Mouse (Mus musculus): ENCODE data around the gene Trim13. TPM values are rescaled to one million over a fixed set of nuclear protein-coding genes. Genes with fewer than 3 reads are reported as not detected.
"Not testable (repeated sequence)": the region's sequence is repeated elsewhere in the genome, so short reads cannot be mapped to it uniquely, and the experiment has no call there.

The Trim13 gene
- 39.8 and 41.7 TPM in 2 replicates for polyA plus RNA-seq (2015; fragmentation: Nextera tagmentation; extraction: Ambion mirVana)

DNA sequence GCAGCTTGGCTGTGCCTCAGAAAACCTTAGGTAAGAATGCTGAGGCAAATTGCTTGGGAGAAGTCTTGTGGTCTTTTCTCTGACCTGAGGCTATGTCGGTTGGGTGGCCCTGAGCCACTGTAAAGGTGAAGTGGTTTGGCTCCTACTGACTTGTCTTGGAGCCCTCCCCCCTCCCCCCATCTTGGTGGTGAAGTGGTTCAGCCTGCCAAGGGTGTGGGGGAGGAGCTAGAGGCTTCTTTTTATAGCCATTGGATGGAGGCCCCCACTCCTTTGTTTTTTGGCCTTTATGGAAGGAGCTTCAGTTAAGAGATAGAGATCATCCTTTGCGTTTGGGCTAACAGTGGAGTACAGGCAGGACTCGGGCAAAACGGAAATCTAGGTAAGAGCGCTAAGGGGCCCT lies at the start of gene Trim13:
TSS of gene Trim13 (plus strand) at position 280 of the 400 bp plus-strand sequence.
- no peak for ATAC-seq (ENCODE audit: low FRiP score, low read depth)
- Histone ChIP-seq H3K4me1 (replicated peaks) (peaks cover 23% of the 10 kb centered on the region), H3K4me3 (peak within 1 kb of the TSS; percentile 96), H3K36me3 (no peaks in the 10 kb centered on the region), H3K27ac (replicated peaks) (no peak within 1 kb of the TSS), H3K27me3 (no peaks in the 10 kb centered on the region), H3K4me2 (peak within 1 kb of the TSS; percentile 56), H3K9me3 (no peaks in the 10 kb centered on the region), H3K9ac (peak within 1 kb of the TSS; percentile 93; the same call in 1 of the 2 replicates)
- WGBS, result 49% methylated on average over 5 of the region's 5 CpGs

- no peak for ATAC-seq (ENCODE audit: low FRiP score, low read depth)
- Histone ChIP-seq H3K36me3 (peaks cover 11% of the 10 kb centered on the region), H3K27ac (replicated peaks) (no peak overlapping the region), H3K4me1 (replicated peaks) (no peaks in the 10 kb centered on the region), H3K9me3 (no peaks in the 10 kb centered on the region), H3K4me2 (no peak overlapping the region), H3K4me3 (no peak overlapping the region), H3K9ac (no peak overlapping the region), H3K27me3 (no peaks in the 10 kb centered on the region)
- 83% methylated on average over 1 of the region's 1 CpGs for WGBS
Observed at GRCm38 (mm10) chr14:61548614-61549013, 49.4 kb upstream of the Trim13 start.

- Histone ChIP-seq H3K27me3 (no peaks in the 10 kb centered on the region), H3K9ac (peak overlapping the region; percentile 66), H3K4me1 (replicated peaks) (peaks cover 13% of the 10 kb centered on the region), H3K4me3 (peak overlapping the region; percentile 81), H3K36me3 (no peaks in the 10 kb centered on the region), H3K9me3 (no peaks in the 10 kb centered on the region), H3K4me2 (peak overlapping the region; percentile 80), H3K27ac (replicated peaks) (peak overlapping the region; percentile 87)
- no peak for ATAC-seq (ENCODE audit: low FRiP score, low read depth)
- 6% methylated on average over 6 of the region's 6 CpGs for WGBS
Observed at GRCm38 (mm10) chr14:61555931-61556288, 42.1 kb upstream of the Trim13 start.

DNA sequence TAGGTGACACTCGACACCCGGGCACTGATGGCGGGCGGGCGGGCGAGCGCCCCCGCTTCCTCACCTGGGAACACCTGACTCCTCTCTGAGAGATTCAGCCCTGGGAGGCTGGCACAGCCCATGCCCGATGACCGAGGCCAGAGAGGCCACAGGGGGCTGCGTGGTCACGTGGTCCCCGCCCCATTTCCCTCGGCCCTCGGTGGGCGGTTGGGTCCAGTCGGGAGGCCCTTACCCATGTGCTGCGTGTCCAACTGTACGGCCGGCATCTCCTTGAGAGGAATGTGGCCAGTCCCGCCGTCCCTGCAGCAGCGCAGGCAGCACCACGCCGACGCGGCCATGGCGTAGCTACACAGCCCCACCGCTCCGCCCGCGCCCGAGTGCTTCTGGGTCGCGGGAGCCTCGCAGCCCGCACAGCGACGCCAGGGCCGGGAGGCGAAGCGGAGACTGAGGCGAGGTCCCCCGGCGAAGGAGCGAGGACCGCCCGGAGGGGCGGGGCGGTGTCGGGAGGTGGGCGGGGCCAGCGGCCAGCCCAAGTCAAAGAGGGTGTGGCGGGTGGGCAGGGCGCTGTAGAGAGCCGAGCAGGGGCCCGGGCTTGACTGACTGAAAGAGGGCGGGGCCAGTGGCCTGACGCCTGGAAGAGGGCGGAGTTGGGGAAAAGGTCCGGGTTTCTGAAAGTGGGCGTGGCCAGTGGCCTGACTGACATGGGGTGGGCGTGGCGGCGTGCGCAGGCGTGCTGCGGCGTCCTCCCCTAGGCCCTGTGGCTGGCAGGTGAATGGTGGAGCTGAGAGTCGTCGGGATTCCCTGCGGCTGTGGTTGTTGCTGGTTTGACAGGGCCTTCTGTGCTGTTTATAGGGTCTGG lies 41.5 kb upstream of the Trim13 start, which contains the start of gene Spryd7:
TSS of gene Spryd7 (minus strand) at position 598 of the 859 bp plus-strand sequence.
- Histone ChIP-seq H3K36me3 (no peaks in the 10 kb centered on the region), H3K4me3 (peak within 1 kb of the TSS; percentile 81), H3K27me3 (no peaks in the 10 kb centered on the region), H3K9me3 (no peaks in the 10 kb centered on the region), H3K9ac (peak within 1 kb of the TSS; percentile 77), H3K4me2 (peak within 1 kb of the TSS; percentile 80), H3K27ac (replicated peaks) (peak within 1 kb of the TSS; percentile 87), H3K4me1 (replicated peaks) (peaks cover 13% of the 10 kb centered on the region)
- ATAC-seq (ENCODE audit: low FRiP score, low read depth), result peak; percentile 99
- under 1% methylated on average over 72 of the region's 72 CpGs for WGBS

GRCm38 (mm10) chr14:61558901-61559300 lies 39.1 kb upstream of the Trim13 start:
- Histone ChIP-seq H3K9me3 (no peaks in the 10 kb centered on the region), H3K9ac (no peak overlapping the region), H3K4me3 (no peak overlapping the region), H3K27ac (replicated peaks) (no peak overlapping the region), H3K27me3 (no peaks in the 10 kb centered on the region), H3K4me1 (replicated peaks) (peaks cover 13% of the 10 kb centered on the region), H3K36me3 (no peaks in the 10 kb centered on the region), H3K4me2 (no peak overlapping the region)
- ATAC-seq (ENCODE audit: low FRiP score, low read depth), result no peak
- 93% methylated on average over 6 of the region's 6 CpGs for WGBS

DNA sequence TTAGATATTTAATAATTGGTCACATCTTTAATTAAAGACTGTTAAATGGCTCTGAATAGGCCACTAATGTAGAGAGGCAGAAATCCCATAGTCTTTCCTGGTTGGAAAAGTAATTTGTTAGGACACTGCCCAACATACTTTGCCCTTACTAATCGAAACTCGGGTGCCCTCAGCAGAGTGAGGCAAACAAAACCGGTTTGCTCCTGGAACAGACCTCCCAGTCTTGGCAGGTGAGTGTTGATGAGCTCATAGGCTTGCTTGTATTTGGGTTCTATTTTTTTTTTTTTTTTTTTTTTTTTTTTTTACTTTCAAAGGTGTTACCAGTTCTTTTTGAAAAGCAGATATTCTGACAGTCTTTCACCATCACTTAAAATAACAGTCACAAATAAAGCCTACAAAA lies 38.2 kb upstream of the Trim13 start:
- H3K4me3 ChIP-seq, result no peak overlapping the region
- no peaks in the 10 kb centered on the region for H3K27me3 ChIP-seq
- no peak for ATAC-seq (ENCODE audit: low FRiP score, low read depth)
- H3K4me1 ChIP-seq (replicated peaks), result peaks cover 13% of the 10 kb centered on the region
- H3K27ac ChIP-seq (replicated peaks), result no peak overlapping the region
- no peaks in the 10 kb centered on the region for H3K36me3 ChIP-seq
- H3K9ac ChIP-seq, result no peak overlapping the region
- H3K9me3 ChIP-seq, result no peaks in the 10 kb centered on the region
- no peak overlapping the region for H3K4me2 ChIP-seq
- 85% methylated on average over 3 of the region's 3 CpGs for WGBS

DNA sequence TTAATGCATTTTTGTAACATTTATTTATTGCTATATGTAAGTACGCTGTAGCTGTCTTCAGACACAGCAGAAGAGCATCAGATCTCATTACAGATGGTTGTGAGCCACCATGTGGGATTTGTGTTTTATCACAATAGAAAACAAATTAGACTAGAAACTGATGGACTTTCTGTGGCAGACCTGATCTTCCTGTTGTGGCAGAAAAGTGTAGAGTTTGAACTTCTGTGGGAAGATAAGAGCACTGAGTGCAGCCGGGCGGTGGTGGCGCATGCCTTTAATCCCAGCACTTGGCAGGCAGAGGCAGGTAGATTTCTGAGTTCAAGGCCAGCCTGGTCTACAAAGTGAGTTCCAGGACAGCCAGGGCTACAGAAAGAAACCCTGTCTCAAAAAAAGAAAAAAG lies 31.8 kb upstream of the Trim13 start:
- not testable (repeated sequence) for H3K27me3 ChIP-seq; H3K4me3 ChIP-seq; H3K4me1 ChIP-seq (replicated peaks); H3K36me3 ChIP-seq; H3K9me3 ChIP-seq; H3K9ac ChIP-seq; ATAC-seq (ENCODE audit: low FRiP score, low read depth); H3K4me2 ChIP-seq; H3K27ac ChIP-seq (replicated peaks)
- 98% methylated on average over 4 of the region's 4 CpGs for WGBS

GRCm38 (mm10) chr14:61569344-61569743 lies 28.7 kb upstream of the Trim13 start:
- Histone ChIP-seq H3K4me1 (replicated peaks) (no peaks in the 10 kb centered on the region), H3K9ac (no peak overlapping the region), H3K9me3 (no peaks in the 10 kb centered on the region), H3K4me2 (no peak overlapping the region), H3K4me3 (no peak overlapping the region), H3K27me3 (no peaks in the 10 kb centered on the region), H3K36me3 (no peaks in the 10 kb centered on the region), H3K27ac (replicated peaks) (no peak overlapping the region)
- no peak for ATAC-seq (ENCODE audit: low FRiP score, low read depth)
- 65% methylated on average over 2 of the region's 2 CpGs for WGBS

- no peak overlapping the region for H3K4me3 ChIP-seq
- ATAC-seq (ENCODE audit: low FRiP score, low read depth), result no peak
- H3K4me1 ChIP-seq (replicated peaks), result no peaks in the 10 kb centered on the region
- no peaks in the 10 kb centered on the region for H3K27me3 ChIP-seq
- H3K9me3 ChIP-seq, result no peaks in the 10 kb centered on the region
- no peak overlapping the region for H3K9ac ChIP-seq
- no peak overlapping the region for H3K4me2 ChIP-seq
- no peak overlapping the region for H3K27ac ChIP-seq (replicated peaks)
- WGBS, result 9% methylated on average over 4 of the region's 4 CpGs
- H3K36me3 ChIP-seq, result no peaks in the 10 kb centered on the region
Observed at GRCm38 (mm10) chr14:61571366-61571765, 26.7 kb upstream of the Trim13 start.

DNA sequence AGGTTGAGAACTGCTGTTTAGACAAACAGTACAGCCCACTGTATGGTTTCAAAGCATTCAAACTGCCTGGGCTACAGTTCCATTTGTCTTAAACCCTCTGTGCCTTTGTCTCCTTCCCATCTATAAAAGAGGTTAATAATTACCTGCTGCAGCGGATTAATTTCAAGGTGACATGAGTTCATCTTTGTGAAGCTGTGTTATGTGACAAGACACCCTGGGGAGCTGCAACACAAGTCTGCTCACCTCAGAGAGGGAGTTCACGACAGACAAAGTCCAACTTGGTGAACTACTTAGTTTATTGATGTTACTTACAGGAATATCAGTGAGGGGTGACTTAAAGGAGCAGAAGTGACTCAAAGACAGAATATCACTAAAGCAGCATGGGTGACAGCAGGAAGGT lies 25.9 kb upstream of the Trim13 start:
- Histone ChIP-seq H3K36me3 (no peaks in the 10 kb centered on the region), H3K4me2 (no peak overlapping the region), H3K9me3 (no peaks in the 10 kb centered on the region), H3K27me3 (no peaks in the 10 kb centered on the region), H3K4me3 (no peak overlapping the region), H3K27ac (replicated peaks) (no peak overlapping the region), H3K9ac (no peak overlapping the region), H3K4me1 (replicated peaks) (no peaks in the 10 kb centered on the region)
- 61% methylated on average over 2 of the region's 2 CpGs for WGBS
- ATAC-seq (ENCODE audit: low FRiP score, low read depth), result no peak

DNA sequence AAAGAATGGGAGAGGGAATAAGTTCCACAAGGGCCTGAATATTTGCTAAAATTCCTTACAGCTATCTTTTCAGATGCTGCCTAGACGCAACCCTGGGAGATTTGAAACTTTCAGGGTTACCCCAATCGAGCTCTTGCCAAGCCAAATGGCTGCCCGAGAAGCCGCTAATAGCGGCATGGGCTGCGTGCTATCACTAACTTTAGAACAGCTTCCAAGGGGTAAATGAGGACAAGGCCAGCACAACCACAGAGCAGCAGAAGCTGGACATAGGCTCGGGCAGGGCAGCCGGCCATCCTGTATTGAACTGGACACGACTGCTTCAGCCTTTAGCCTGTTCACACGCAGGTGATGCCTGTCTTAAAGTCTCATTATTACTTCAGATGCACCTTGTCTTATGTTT lies 23.0 kb upstream of the Trim13 start:
- 88% methylated on average over 10 of the region's 10 CpGs for WGBS

GRCm38 (mm10) chr14:61575941-61576340 lies 22.1 kb upstream of the Trim13 start:
- 92% methylated on average over 8 of the region's 8 CpGs for WGBS
- no peaks in the 10 kb centered on the region for H3K9me3 ChIP-seq
- no peak for ATAC-seq (ENCODE audit: low FRiP score, low read depth)

More for the DNA sequence above, 23.0 kb upstream of the Trim13 start:
- no peak overlapping the region for H3K27ac ChIP-seq (replicated peaks)
- no peak for ATAC-seq (ENCODE audit: low FRiP score, low read depth)
- H3K4me2 ChIP-seq, result no peak overlapping the region
- H3K9me3 ChIP-seq, result no peaks in the 10 kb centered on the region
- no peak overlapping the region for H3K4me3 ChIP-seq
- no peak overlapping the region for H3K9ac ChIP-seq
- no peaks in the 10 kb centered on the region for H3K36me3 ChIP-seq
- no peaks in the 10 kb centered on the region for H3K27me3 ChIP-seq
- no peaks in the 10 kb centered on the region for H3K4me1 ChIP-seq (replicated peaks)

More at GRCm38 (mm10) chr14:61575941-61576340, 22.1 kb upstream of the Trim13 start:
- H3K4me2 ChIP-seq, result no peak overlapping the region
- no peaks in the 10 kb centered on the region for H3K4me1 ChIP-seq (replicated peaks)
- no peak overlapping the region for H3K27ac ChIP-seq (replicated peaks)
- H3K9ac ChIP-seq, result no peak overlapping the region
- no peaks in the 10 kb centered on the region for H3K36me3 ChIP-seq
- H3K4me3 ChIP-seq, result no peak overlapping the region
- H3K27me3 ChIP-seq, result no peaks in the 10 kb centered on the region

Measured in hindbrain, embryonic 15.5 days (tissue).